Mouse (Mus musculus): Measurements from ENCODE around the gene Lpp. TPM values are rescaled to one million over a fixed set of nuclear protein-coding genes. Genes with fewer than 3 reads are reported as not detected.
A peak's percentile ranks its signal among the peaks of the same experiment; 100 is the strongest.

Gene Lpp
- polyA plus RNA-seq, 1 experiment: 6.2 TPM

- 0 out of 2 replicates have a peak overlapping the region, but pooled peaks have one; percentile 6 for H3K27ac ChIP-seq (ENCODE audit: control insufficient read depth, insufficient read depth, low read depth, low read length, poor library complexity)
- no peak overlapping the region for H3K4me3 ChIP-seq (replicated peaks; ENCODE audit: control insufficient read depth, low read depth, low read length)
- WGBS: 68% methylated on average over 9 of the region's 9 CpGs
- TF ChIP-seq CTCF (IDR thresholded peaks at IDR 0.05; ENCODE audit: control insufficient read depth, insufficient read depth, low read length): no peak
- no peak for TF ChIP-seq POLR2A (IDR thresholded peaks at IDR 0.05; ENCODE audit: borderline replicate concordance, control insufficient read depth, low read depth, low read length)
- no peaks in the 10 kb centered on the region; the same call in 1 of the 2 replicates for H3K4me1 ChIP-seq (ENCODE audit: control insufficient read depth, insufficient read depth, low read length)
These were observed 247.9 kb downstream of the Lpp start for GRCm38 (mm10) chr16:24641003-24641797.

- H3K27ac ChIP-seq (ENCODE audit: control insufficient read depth, insufficient read depth, low read depth, low read length, poor library complexity): no peak overlapping the region
- H3K4me3 ChIP-seq (replicated peaks; ENCODE audit: control insufficient read depth, low read depth, low read length): no peak overlapping the region
- 67% methylated on average over 4 of the region's 4 CpGs for WGBS
- no peaks in the 10 kb centered on the region; the same call in 1 of the 2 replicates for H3K4me1 ChIP-seq (ENCODE audit: control insufficient read depth, insufficient read depth, low read length)
- TF ChIP-seq CTCF (IDR thresholded peaks at IDR 0.05; ENCODE audit: control insufficient read depth, insufficient read depth, low read length) (no peak), POLR2A (IDR thresholded peaks at IDR 0.05; ENCODE audit: borderline replicate concordance, control insufficient read depth, low read depth, low read length) (no peak)
These were observed 249.8 kb downstream of the Lpp start for GRCm38 (mm10) chr16:24643024-24643635.

- Histone ChIP-seq H3K4me1 (ENCODE audit: control insufficient read depth, insufficient read depth, low read length) (no peaks in the 10 kb centered on the region; the same call in 1 of the 2 replicates), H3K4me3 (replicated peaks; ENCODE audit: control insufficient read depth, low read depth, low read length) (no peak overlapping the region), H3K27ac (ENCODE audit: control insufficient read depth, insufficient read depth, low read depth, low read length, poor library complexity) (no peak overlapping the region)
- TF ChIP-seq POLR2A (IDR thresholded peaks at IDR 0.05; ENCODE audit: borderline replicate concordance, control insufficient read depth, low read depth, low read length) (no peak), CTCF (IDR thresholded peaks at IDR 0.05; ENCODE audit: control insufficient read depth, insufficient read depth, low read length) (no peak)
- WGBS: 83% methylated on average over 8 of the region's 8 CpGs
These were observed 250.8 kb downstream of the Lpp start for GRCm38 (mm10) chr16:24644154-24644553.

- Histone ChIP-seq H3K4me1 (ENCODE audit: control insufficient read depth, insufficient read depth, low read length) (no peaks in the 10 kb centered on the region; the same call in 1 of the 2 replicates), H3K4me3 (replicated peaks; ENCODE audit: control insufficient read depth, low read depth, low read length) (no peak overlapping the region), H3K27ac (ENCODE audit: control insufficient read depth, insufficient read depth, low read depth, low read length, poor library complexity) (no peak overlapping the region)
- WGBS: 80% methylated on average over 4 of the region's 4 CpGs
- no peak for TF ChIP-seq CTCF (IDR thresholded peaks at IDR 0.05; ENCODE audit: control insufficient read depth, insufficient read depth, low read length)
- TF ChIP-seq POLR2A (IDR thresholded peaks at IDR 0.05; ENCODE audit: borderline replicate concordance, control insufficient read depth, low read depth, low read length): no peak
These were observed 251.6 kb downstream of the Lpp start for GRCm38 (mm10) chr16:24644760-24645406.

GRCm38 (mm10) chr16:24645906-24646603, 252.7 kb downstream of the Lpp start:
- Histone ChIP-seq H3K4me3 (replicated peaks; ENCODE audit: control insufficient read depth, low read depth, low read length) (no peak overlapping the region), H3K27ac (ENCODE audit: control insufficient read depth, insufficient read depth, low read depth, low read length, poor library complexity) (no peak overlapping the region), H3K4me1 (ENCODE audit: control insufficient read depth, insufficient read depth, low read length) (no peaks in the 10 kb centered on the region; the same call in 1 of the 2 replicates)
- WGBS: 73% methylated on average over 6 of the region's 6 CpGs
- no peak for TF ChIP-seq CTCF (IDR thresholded peaks at IDR 0.05; ENCODE audit: control insufficient read depth, insufficient read depth, low read length)
- TF ChIP-seq POLR2A (IDR thresholded peaks at IDR 0.05; ENCODE audit: borderline replicate concordance, control insufficient read depth, low read depth, low read length): no peak

GRCm38 (mm10) chr16:24651655-24652654, 258.6 kb downstream of the Lpp start:
- 53% methylated on average over 8 of the region's 8 CpGs for WGBS
- Histone ChIP-seq H3K4me3 (replicated peaks; ENCODE audit: control insufficient read depth, low read depth, low read length) (no peak overlapping the region), H3K27ac (ENCODE audit: control insufficient read depth, insufficient read depth, low read depth, low read length, poor library complexity) (no peak overlapping the region; the same call in 1 of the 2 replicates), H3K4me1 (ENCODE audit: control insufficient read depth, insufficient read depth, low read length) (peaks cover 2% of the 10 kb centered on the region)
- no peak for TF ChIP-seq CTCF (IDR thresholded peaks at IDR 0.05; ENCODE audit: control insufficient read depth, insufficient read depth, low read length)
- no peak for TF ChIP-seq POLR2A (IDR thresholded peaks at IDR 0.05; ENCODE audit: borderline replicate concordance, control insufficient read depth, low read depth, low read length)

DNA sequence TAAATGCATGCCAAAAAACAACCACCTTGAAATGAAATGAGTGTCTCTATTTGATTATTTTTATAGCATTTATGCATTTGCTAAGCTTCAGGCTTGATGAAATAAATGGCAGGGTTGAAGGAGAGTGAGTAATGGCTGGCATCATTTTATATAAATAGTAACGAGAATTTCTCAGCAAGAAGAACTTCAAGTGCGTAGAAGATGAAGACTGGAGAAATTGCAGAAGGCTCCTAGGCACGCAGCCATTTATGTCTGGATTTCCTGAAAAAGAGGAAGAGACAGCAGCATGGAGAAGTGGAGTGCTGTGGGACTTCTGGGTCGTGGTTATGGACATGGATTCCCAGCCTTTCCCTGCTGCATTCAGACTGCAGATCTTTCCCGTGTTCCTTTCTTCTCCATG, 259.7 kb downstream of the Lpp start:
- WGBS: 59% methylated on average over 5 of the region's 5 CpGs

More for the DNA sequence above, 259.7 kb downstream of the Lpp start:
- peaks cover 2% of the 10 kb centered on the region for H3K4me1 ChIP-seq (ENCODE audit: control insufficient read depth, insufficient read depth, low read length)
- TF ChIP-seq CTCF (IDR thresholded peaks at IDR 0.05; ENCODE audit: control insufficient read depth, insufficient read depth, low read length): no peak
- no peak overlapping the region for H3K4me3 ChIP-seq (replicated peaks; ENCODE audit: control insufficient read depth, low read depth, low read length)
- H3K27ac ChIP-seq (ENCODE audit: control insufficient read depth, insufficient read depth, low read depth, low read length, poor library complexity): no peak overlapping the region
